14 mouse cellular contexts compared by ENCODE assay signal in the genomic region with DNA sequence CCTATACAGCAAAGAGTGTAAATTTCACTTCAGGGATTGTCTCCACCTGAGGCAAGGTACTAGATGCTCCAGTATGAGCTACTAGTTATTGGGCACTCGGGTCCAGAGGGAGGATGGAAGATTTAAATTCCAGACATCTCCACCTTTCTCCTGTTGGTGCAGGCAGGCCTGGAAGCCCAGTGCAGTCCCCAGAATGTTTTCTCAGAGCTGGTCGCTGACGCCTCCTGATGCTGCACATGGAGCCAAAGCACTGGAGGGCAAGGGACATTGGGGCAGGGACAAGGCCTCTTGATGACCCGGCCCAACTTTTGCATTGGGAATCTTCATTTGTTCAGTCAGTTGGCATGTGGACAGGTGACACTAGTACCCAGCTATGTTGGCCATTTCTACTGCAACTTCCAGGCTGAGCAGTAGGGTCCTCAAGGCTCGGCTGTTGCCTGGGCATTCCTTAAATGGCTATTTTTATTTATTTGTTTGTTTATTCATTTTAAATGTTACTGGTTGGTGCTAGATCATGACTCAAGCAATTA.
A peak's percentile ranks its signal among the peaks of the same experiment; 100 is the strongest.
DNase-seq lines count a peak whose midpoint lies in the region; ATAC-seq lines count a peak whose summit lies in the region.
"Had no signal": no experiment of that assay in that cellular context is flagged by ENCODE, and none has a peak within 500 bp of the region (broad histone marks: within the 10 kb centered on the region; RNA-seq: fewer than 3 reads in every experiment).

No protein-coding gene starts in this region.

- no peak overlapping the region for H3K9ac ChIP-seq in heart, embryonic 11.5 days (ENCODE audit: low read depth, low read length)
- H3K9ac ChIP-seq: heart, embryonic 13.5 days; hindbrain, embryonic 15.5 days; intestine, embryonic 15.5 days had no signal

- no peaks in the 10 kb centered on the region for H3K4me1 ChIP-seq in heart, embryonic 10.5 days
- H3K4me1 ChIP-seq in heart, embryonic 11.5 days (ENCODE audit: control insufficient read depth, insufficient read depth, low read length), result no peaks in the 10 kb centered on the region
- H3K4me1 ChIP-seq: heart, embryonic 13.5 days; hindbrain, embryonic 15.5 days; intestine, embryonic 15.5 days had no signal

- no peak overlapping the region for H3K27ac ChIP-seq in heart, embryonic 10.5 days
- H3K27ac ChIP-seq in heart, embryonic 11.5 days (ENCODE audit: low read depth, low read length), result no peak overlapping the region
- H3K27ac ChIP-seq: heart, embryonic 13.5 days; hindbrain, embryonic 15.5 days; intestine, embryonic 15.5 days had no signal

- DNase-seq in cerebellum, postnatal 10 days, result peak; percentile 35 to 46
- DNase-seq in cerebellum, adult 18-20 months, result no peak
- peak; percentile 72 for DNase-seq in heart, embryonic 10.5 days (ENCODE audit: low spot score)
- peak; percentile 66 for DNase-seq in adipocyte (ENCODE audit: low spot score)
- DNase-seq: adrenal gland, adult 2 months; kidney, adult 11 months had no signal

- no peaks in the 10 kb centered on the region for H3K36me3 ChIP-seq in heart, embryonic 10.5 days
- no peaks in the 10 kb centered on the region for H3K36me3 ChIP-seq in heart, embryonic 11.5 days (ENCODE audit: control insufficient read depth, insufficient read depth, low read length)
- H3K36me3 ChIP-seq: G1E; heart, embryonic 13.5 days; hindbrain, embryonic 15.5 days; intestine, embryonic 15.5 days had no signal

- H3K4me2 ChIP-seq in heart, embryonic 11.5 days, result no peak overlapping the region
- H3K4me2 ChIP-seq: heart, embryonic 13.5 days; hindbrain, embryonic 15.5 days; intestine, embryonic 15.5 days had no signal

- 0 out of 2 replicates have a peak, but pooled peaks cover 18% of the 10 kb centered on the region for H3K27me3 ChIP-seq in heart, embryonic 10.5 days (ENCODE audit: insufficient read depth, poor library complexity, severe bottlenecking)
- H3K27me3 ChIP-seq in heart, embryonic 11.5 days (ENCODE audit: control insufficient read depth, insufficient read depth, low read length), result no peaks in the 10 kb centered on the region
- H3K27me3 ChIP-seq: heart, embryonic 13.5 days; hindbrain, embryonic 15.5 days; intestine, embryonic 15.5 days; Patski had no signal

- no peaks in the 10 kb centered on the region for H3K9me3 ChIP-seq in heart, embryonic 10.5 days
- H3K9me3 ChIP-seq in heart, embryonic 11.5 days (replicated peaks; ENCODE audit: control insufficient read depth, low read length), result no peaks in the 10 kb centered on the region
- H3K9me3 ChIP-seq: G1E; heart, embryonic 13.5 days; hindbrain, embryonic 15.5 days; intestine, embryonic 15.5 days had no signal

- no peak for ATAC-seq in heart, embryonic 11.5 days (replicated peaks; ENCODE audit: insufficient number of reproducible peaks, low FRiP score, low TSS enrichment)
- no peak for ATAC-seq in CD4-positive, CD25-positive, alpha-beta regulatory T cell, adult 4 months
- ATAC-seq: forebrain, embryonic 14.5 days; intestine, embryonic 15.5 days; Patski had no signal

- no peak overlapping the region for H3K4me3 ChIP-seq in heart, embryonic 10.5 days
- no peak overlapping the region for H3K4me3 ChIP-seq in heart, embryonic 11.5 days (ENCODE audit: low read depth, low read length)
- H3K4me3 ChIP-seq: heart, embryonic 13.5 days; hindbrain, embryonic 15.5 days; intestine, embryonic 15.5 days had no signal

- WGBS in heart, embryonic 10.5 days, result 81% methylated on average over 5 of the region's 5 CpGs
- 78% methylated on average over 5 of the region's 5 CpGs for WGBS in heart, embryonic 11.5 days (ENCODE audit: insufficient replicate concordance)

Comparison
In these comparisons a context has a peak if more than half of its experiments do, and no peak if none do; other contexts are left out.
1. DNase-seq: peak in cerebellum, postnatal 10 days (2 of 2), heart, embryonic 10.5 days (single experiment) and adipocyte (single experiment); none in cerebellum, adult 18-20 months (0 of 2).